Mouse (Mus musculus): ENCODE measurements around the gene Oaf. TPM values are rescaled to one million over a fixed set of nuclear protein-coding genes. Genes with fewer than 3 reads are reported as not detected.

Gene Oaf
- total and polyA plus RNA-seq, 3 experiments: not detected

- Histone ChIP-seq H3K36me3 (replicated peaks in 1 of 2; ENCODE audit: control insufficient read depth in 1 of 2, insufficient read depth in 1 of 2, low read length in 1 of 2) (no peaks in the 10 kb centered on the region), H3K27ac (ENCODE audit: insufficient read depth, low read depth) (no peak overlapping the region), H3K9me3 (replicated peaks; ENCODE audit: low read length) (no peaks in the 10 kb centered on the region), H3K79me2 (replicated peaks; ENCODE audit: control insufficient read depth, extremely low read depth, insufficient read depth, poor library complexity, severe bottlenecking) (no peaks in the 10 kb centered on the region), H3K4me3 (replicated peaks in 1 of 3; ENCODE audit: low read depth in 2 of 3, low read length in 2 of 3, poor library complexity in 1 of 3) (no peak overlapping the region), H3K4me2 (ENCODE audit: insufficient read depth, low read depth, poor library complexity, severe bottlenecking) (no peak overlapping the region), H3K4me1 (ENCODE audit: control insufficient read depth in 1 of 2, insufficient read depth in 2 of 2) (peaks cover 0 to 7% of the 10 kb centered on the region in 2 experiments; a peak in 2 of 4 replicates), H3K27me3 (replicated peaks) (peaks cover 9% of the 10 kb centered on the region), H3K9ac (ENCODE audit: insufficient read depth, low read depth) (no peak overlapping the region)
- in situ Hi-C loops (cut with MboI; ENCODE audit: low pct_ligation_motif_present, low pct_unique_long_range_greater_than_20kb, low sequenced_read_pairs): no loop called here
- no peak for TF ChIP-seq MAX (IDR thresholded peaks at IDR 0.05; ENCODE audit: low read length)
- no peak for TF ChIP-seq ETS1 (conservative IDR thresholded peaks at IDR 0.05; ENCODE audit: low read depth, low read length)
- TF ChIP-seq MAFK (IDR thresholded peaks at IDR 0.05; ENCODE audit: insufficient replicate concordance, low read length): no peak
- no peak for TF ChIP-seq RCOR1 (conservative IDR thresholded peaks at IDR 0.05; ENCODE audit: low read depth, low read length)
- DNase-seq (ENCODE audit: extremely low read depth): no peak
- dilution Hi-C loops (cut with MboI; ENCODE audit: extremely low pct_ligation_motif_present, extremely low pct_unique_long_range_greater_than_20kb, low sequenced_read_pairs): no loop called here
These were observed 4.4 kb downstream of the Oaf start for GRCm38 (mm10) chr9:43235336-43235735.

GRCm38 (mm10) chr9:43234496-43234895, 5.2 kb downstream of the Oaf start:
- in situ Hi-C loops (cut with MboI; ENCODE audit: low pct_ligation_motif_present, low pct_unique_long_range_greater_than_20kb, low sequenced_read_pairs) (no loop called here), dilution Hi-C loops (cut with MboI; ENCODE audit: extremely low pct_ligation_motif_present, extremely low pct_unique_long_range_greater_than_20kb, low sequenced_read_pairs) (no loop called here)
- no peak overlapping the region for H3K9ac ChIP-seq (ENCODE audit: insufficient read depth, low read depth)
- no peaks in the 10 kb centered on the region for H3K36me3 ChIP-seq (replicated peaks in 1 of 2; ENCODE audit: control insufficient read depth in 1 of 2, insufficient read depth in 1 of 2, low read length in 1 of 2)
- TF ChIP-seq RAD21 (IDR thresholded peaks at IDR 0.05; ENCODE audit: low read depth, low read length) (no peak), BHLHE40 (IDR thresholded peaks at IDR 0.05; ENCODE audit: low read depth, low read length) (no peak), TBP (conservative IDR thresholded peaks at IDR 0.05; ENCODE audit: low read depth, low read length) (no peak), USF2 (conservative IDR thresholded peaks at IDR 0.05; ENCODE audit: low read depth, low read length) (no peak), POLR2A (IDR thresholded peaks at IDR 0.05; ENCODE audit: low read depth, low read length) (no peak), ZMIZ1 (IDR thresholded peaks at IDR 0.05; ENCODE audit: low read depth, low read length) (no peak), NRF1 (IDR thresholded peaks at IDR 0.05; ENCODE audit: low read depth, low read length) (no peak), CHD1 (IDR thresholded peaks at IDR 0.05; ENCODE audit: low read depth, low read length) (no peak), EP300 (IDR thresholded peaks at IDR 0.05; ENCODE audit: low read length) (no peak)
- no peak overlapping the region for H3K27ac ChIP-seq (ENCODE audit: insufficient read depth, low read depth)
- H3K4me3 ChIP-seq (replicated peaks in 1 of 3; ENCODE audit: low read depth in 2 of 3, low read length in 2 of 3, poor library complexity in 1 of 3): no peak overlapping the region
- H3K9me3 ChIP-seq (replicated peaks; ENCODE audit: low read length): no peaks in the 10 kb centered on the region
- H3K4me1 ChIP-seq (ENCODE audit: control insufficient read depth in 1 of 2, insufficient read depth in 2 of 2): peaks cover 0 to 6% of the 10 kb centered on the region in 2 experiments; a peak in 1 of 4 replicates
- H3K79me2 ChIP-seq (replicated peaks; ENCODE audit: control insufficient read depth, extremely low read depth, insufficient read depth, poor library complexity, severe bottlenecking): no peaks in the 10 kb centered on the region
- no peak for DNase-seq (ENCODE audit: extremely low read depth)
- no peak overlapping the region for H3K4me2 ChIP-seq (ENCODE audit: insufficient read depth, low read depth, poor library complexity, severe bottlenecking)
- peaks cover 9% of the 10 kb centered on the region for H3K27me3 ChIP-seq (replicated peaks)

- dilution Hi-C loops (cut with MboI; ENCODE audit: extremely low pct_ligation_motif_present, extremely low pct_unique_long_range_greater_than_20kb, low sequenced_read_pairs) (no loop called here), in situ Hi-C loops (cut with MboI; ENCODE audit: low pct_ligation_motif_present, low pct_unique_long_range_greater_than_20kb, low sequenced_read_pairs) (no loop called here)
- Histone ChIP-seq H3K4me2 (ENCODE audit: insufficient read depth, low read depth, poor library complexity, severe bottlenecking) (no peak overlapping the region), H3K27ac (ENCODE audit: insufficient read depth, low read depth) (no peak overlapping the region), H3K79me2 (replicated peaks; ENCODE audit: control insufficient read depth, extremely low read depth, insufficient read depth, poor library complexity, severe bottlenecking) (no peaks in the 10 kb centered on the region), H3K9ac (ENCODE audit: insufficient read depth, low read depth) (no peak overlapping the region), H3K4me1 (ENCODE audit: control insufficient read depth in 1 of 2, insufficient read depth in 2 of 2) (0 out of 4 replicates have a peak, but pooled peaks cover 0 to under 1% of the 10 kb centered on the region in 2 experiments), H3K9me3 (replicated peaks; ENCODE audit: low read length) (no peaks in the 10 kb centered on the region), H3K27me3 (replicated peaks) (peaks cover 13% of the 10 kb centered on the region), H3K36me3 (replicated peaks in 1 of 2; ENCODE audit: control insufficient read depth in 1 of 2, insufficient read depth in 1 of 2, low read length in 1 of 2) (no peaks in the 10 kb centered on the region), H3K4me3 (replicated peaks in 1 of 3; ENCODE audit: low read depth in 2 of 3, low read length in 2 of 3, poor library complexity in 1 of 3) (no peak overlapping the region)
- TF ChIP-seq MXI1 (IDR thresholded peaks at IDR 0.05; ENCODE audit: low read depth, low read length): no peak
- no peak for DNase-seq (ENCODE audit: extremely low read depth)
These were observed 6.2 kb downstream of the Oaf start for GRCm38 (mm10) chr9:43233515-43233914.

Data from CH12.LX (cell line).